Mouse (Mus musculus) spleen, postnatal 36 days (tissue): ENCODE data around the gene Hoxb4.

ENCODE experiments used
- DNase-seq, 2 experiments: peaks; one replicate each; pipeline ENCODE4 v3.0.0; 2022; ENCODE audit warnings: low spot score in 2 of 2, mixed read lengths in 1 of 2

Hoxb4 gene

GRCm38 (mm10) chr11:96313806-96314428, 4.2 kb upstream of the Hoxb4 start:
- no peak for DNase-seq

- peak in 1 of 2 experiments; percentile 7 for DNase-seq
These were observed 3.3 kb upstream of the Hoxb4 start for GRCm38 (mm10) chr11:96314671-96315343.

GRCm38 (mm10) chr11:96315344-96315681, 2.8 kb upstream of the Hoxb4 start:
- no peak for DNase-seq

GRCm38 (mm10) chr11:96316696-96317607, 1.1 kb upstream of the Hoxb4 start:
- no peak for DNase-seq

GRCm38 (mm10) chr11:96318368-96319070, 452 bp downstream of the Hoxb4 start:
- DNase-seq: peak; percentile 73 to 76

GRCm38 (mm10) chr11:96319071-96319902, 1.2 kb downstream of the Hoxb4 start:
- DNase-seq: no peak

- DNase-seq: no peak
These were observed 1.8 kb downstream of the Hoxb4 start for GRCm38 (mm10) chr11:96319910-96320309.

- DNase-seq: no peak
These were observed 2.6 kb downstream of the Hoxb4 start for GRCm38 (mm10) chr11:96320688-96321087.

GRCm38 (mm10) chr11:96321846-96322245, 3.8 kb downstream of the Hoxb4 start:
- no peak for DNase-seq

- DNase-seq: no peak
These were observed 4.7 kb downstream of the Hoxb4 start for GRCm38 (mm10) chr11:96322738-96323137.

GRCm38 (mm10) chr11:96323154-96323553, 5.1 kb downstream of the Hoxb4 start, which contains the start of gene Hoxb3:
TSS of gene Hoxb3 (plus strand) at chr11:96323326.
- DNase-seq: no peak

- DNase-seq: no peak
These were observed 6.1 kb downstream of the Hoxb4 start for GRCm38 (mm10) chr11:96324125-96324524.

GRCm38 (mm10) chr11:96324965-96325364, 6.9 kb downstream of the Hoxb4 start:
- no peak for DNase-seq

- no peak for DNase-seq
These were observed 7.7 kb downstream of the Hoxb4 start for GRCm38 (mm10) chr11:96325747-96326212.

GRCm38 (mm10) chr11:96326705-96327104, 8.6 kb downstream of the Hoxb4 start:
- no peak for DNase-seq

GRCm38 (mm10) chr11:96327122-96327521, 9.1 kb downstream of the Hoxb4 start:
- no peak for DNase-seq

GRCm38 (mm10) chr11:96327750-96328149, 9.7 kb downstream of the Hoxb4 start:
- no peak for DNase-seq

- no peak for DNase-seq
These were observed 10.5 kb downstream of the Hoxb4 start for GRCm38 (mm10) chr11:96328605-96329004.

- DNase-seq: no peak
These were observed 14.0 kb downstream of the Hoxb4 start for GRCm38 (mm10) chr11:96332105-96332504.

- DNase-seq: no peak
These were observed 14.6 kb downstream of the Hoxb4 start for GRCm38 (mm10) chr11:96332618-96333032.
